Mouse (Mus musculus) bone marrow macrophage, adult 2 months (primary cell): Measurements from ENCODE around the gene Tepp. TPM values are rescaled to one million over a fixed set of nuclear protein-coding genes. Genes with fewer than 3 reads are reported as not detected.
A peak's percentile ranks its signal among the peaks of the same experiment; 100 is the strongest.

Source experiments
- H3K27ac ChIP-seq: 2 replicates; pipeline ENCODE4 v1.5.1; 2012; ENCODE audit warnings: low read depth, low read length; ENCODE audit not compliant: insufficient read depth
- H3K4me1 ChIP-seq: 2 replicates; pipeline ENCODE4 v1.6.1; 2012; ENCODE audit warnings: low read length; ENCODE audit not compliant: control insufficient read depth, insufficient read depth
- H3K4me3 ChIP-seq: 2 replicates; pipeline ENCODE4 v1.5.1; 2012; ENCODE audit warnings: mild to moderate bottlenecking, low read length, moderate library complexity; ENCODE audit not compliant: insufficient read depth
- CTCF ChIP-seq: IDR thresholded peaks from 2 replicates; pipeline ENCODE4 v1.5.1; 2012; ENCODE audit warnings: low read depth, mild to moderate bottlenecking, low read length, moderate library complexity
- POLR2A ChIP-seq: IDR thresholded peaks from 2 replicates; pipeline ENCODE4 v1.6.1; 2012; ENCODE audit warnings: mild to moderate bottlenecking, low read depth, low read length, borderline replicate concordance
- polyA plus RNA-seq: library from polyadenylated mRNA; stranded (reverse); fragments of >200 nt; gene quantifications from 2 replicates; pipeline ENCODE4 v1.2.4, GENCODE M21; 2012; ENCODE audit not compliant: missing spikeins, insufficient read depth, insufficient read length

Gene Tepp
- polyA plus RNA-seq, 1 experiment: not detected

GRCm38 (mm10) chr8:95327866-95328465 lies 17.6 kb downstream of the Tepp start:
- Histone ChIP-seq H3K27ac (no peak overlapping the region), H3K4me3 (no peak overlapping the region), H3K4me1 (peaks cover 6% of the 10 kb centered on the region)
- no peak for TF ChIP-seq POLR2A

DNA sequence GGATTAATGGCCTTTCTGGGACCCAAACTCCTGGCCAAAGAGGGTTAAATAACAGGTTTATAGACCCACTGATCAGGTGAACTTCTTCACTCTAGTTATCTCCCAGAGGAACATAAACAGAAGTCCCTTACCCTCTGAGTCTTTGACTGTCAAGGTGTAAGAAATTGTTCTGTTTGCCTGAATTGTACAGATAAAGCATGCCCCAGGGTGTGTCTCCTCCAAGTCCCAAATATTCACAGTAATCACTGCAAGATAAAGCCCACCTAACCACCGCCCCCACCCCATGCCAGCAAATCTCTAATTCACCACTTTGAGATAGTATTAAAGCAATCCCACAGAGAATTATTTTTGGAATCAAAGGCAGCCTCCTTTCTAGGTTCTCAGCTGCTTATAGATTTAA lies 20.0 kb downstream of the Tepp start:
- peak overlapping the region; percentile 100 for H3K4me3 ChIP-seq
- TF ChIP-seq CTCF: no peak
- no peak for TF ChIP-seq POLR2A
- no peak overlapping the region for H3K27ac ChIP-seq
- peaks cover 11% of the 10 kb centered on the region for H3K4me1 ChIP-seq

DNA sequence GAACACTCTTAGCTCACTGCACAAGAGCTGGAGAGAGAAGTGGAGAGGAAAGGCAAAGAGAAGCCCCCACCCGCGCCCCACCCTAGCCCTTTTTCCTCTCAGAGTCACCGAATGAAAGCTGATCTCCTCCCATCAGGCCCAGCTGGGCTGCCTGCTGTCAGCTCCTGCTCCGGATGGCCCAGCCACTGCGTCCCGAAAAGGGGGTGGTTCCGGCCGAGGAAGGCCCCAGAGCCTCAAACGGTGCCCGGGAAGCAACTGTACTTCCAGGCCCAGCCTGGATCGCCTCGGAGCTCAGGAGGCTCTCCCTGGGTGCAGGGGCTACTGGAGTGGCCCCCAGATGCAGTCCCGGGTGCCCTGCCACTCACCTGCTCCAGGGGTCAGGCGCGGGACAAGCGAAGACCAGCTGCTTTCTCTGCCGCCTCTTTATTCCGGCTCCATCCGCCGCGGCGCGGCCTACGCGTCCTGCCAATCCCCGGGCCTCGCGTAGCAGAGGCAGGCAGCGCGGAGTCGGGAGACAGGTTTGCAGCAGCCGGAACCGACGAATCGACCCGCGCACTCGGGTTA lies 20.9 kb downstream of the Tepp start:
- Histone ChIP-seq H3K27ac (peak overlapping the region; percentile 70), H3K4me3 (peak overlapping the region; percentile 100), H3K4me1 (peaks cover 15% of the 10 kb centered on the region)
- no peak for TF ChIP-seq CTCF

GRCm38 (mm10) chr8:95331720-95332436 lies 21.5 kb downstream of the Tepp start, which contains the start of the genes Zfp319 and Usb1:
Zfp319 (minus strand) TSS chr8:95331950.
Usb1 (plus strand) TSS chr8:95332284.
- H3K27ac ChIP-seq: peak within 1 kb of the TSS; percentile 98
- peaks cover 21% of the 10 kb centered on the region for H3K4me1 ChIP-seq
- TF ChIP-seq CTCF (0 out of 2 replicates have a peak, but pooled peaks have one; percentile 23), POLR2A (peak; percentile 36; the same call in 1 of the 2 replicates)
- H3K4me3 ChIP-seq: peak within 1 kb of the TSS; percentile 100

- H3K27ac ChIP-seq: peak overlapping the region; percentile 98
- TF ChIP-seq CTCF (no peak), POLR2A (no peak)
- H3K4me1 ChIP-seq: peaks cover 21% of the 10 kb centered on the region
- H3K4me3 ChIP-seq: peak overlapping the region; percentile 100
These were observed 22.3 kb downstream of the Tepp start for GRCm38 (mm10) chr8:95332437-95333199.

DNA sequence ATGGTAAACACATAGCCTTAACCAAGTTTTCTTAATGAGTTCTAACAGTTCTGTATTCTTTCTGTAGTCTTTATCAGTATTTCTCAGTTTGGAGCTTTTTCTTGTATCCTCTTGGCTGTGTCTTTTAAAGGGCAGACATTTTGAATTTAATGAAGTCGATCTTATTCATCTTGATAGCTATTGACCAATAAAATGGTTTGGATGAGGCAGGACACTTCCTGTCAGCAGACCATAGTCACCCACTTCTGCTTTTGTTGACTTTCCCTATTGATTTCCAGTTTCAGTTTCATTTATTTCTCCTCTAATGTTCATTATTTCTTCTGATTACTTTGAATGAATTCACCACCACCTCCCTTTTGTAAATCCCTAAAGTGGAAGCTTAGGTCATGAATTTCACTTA lies 25.3 kb downstream of the Tepp start:
- H3K4me1 ChIP-seq: peaks cover 17% of the 10 kb centered on the region
- H3K27ac ChIP-seq: peak overlapping the region; percentile 76
- TF ChIP-seq CTCF (no peak), POLR2A (no peak)
- H3K4me3 ChIP-seq: peak overlapping the region; percentile 31; the same call in 1 of the 2 replicates

DNA sequence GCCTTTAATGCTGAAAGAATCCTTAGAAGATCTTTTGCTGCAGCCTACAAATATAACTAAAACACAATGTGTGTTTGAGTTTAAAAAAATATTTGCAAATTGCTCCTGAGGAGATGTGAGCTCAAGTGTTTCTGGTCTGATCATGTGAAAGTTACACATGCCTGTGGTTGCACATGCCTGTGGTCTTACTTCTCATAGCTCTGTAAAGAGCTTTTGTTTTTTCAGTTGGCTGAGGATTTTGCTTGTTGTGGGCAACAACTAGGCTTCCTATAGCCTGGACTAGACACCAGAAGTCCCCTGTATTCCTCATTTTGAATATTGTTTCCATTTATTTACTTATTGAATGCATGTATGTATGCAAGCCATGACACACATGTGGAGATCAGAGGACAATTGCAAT lies 26.0 kb downstream of the Tepp start:
- H3K4me1 ChIP-seq: peaks cover 17% of the 10 kb centered on the region
- H3K4me3 ChIP-seq: peak overlapping the region; percentile 31
- TF ChIP-seq CTCF (no peak), POLR2A (no peak)
- peak overlapping the region; percentile 76 for H3K27ac ChIP-seq

- no peak overlapping the region for H3K27ac ChIP-seq
- peaks cover 1% of the 10 kb centered on the region for H3K4me1 ChIP-seq
- TF ChIP-seq CTCF (no peak), POLR2A (no peak)
- H3K4me3 ChIP-seq: no peak overlapping the region
These were observed 31.4 kb downstream of the Tepp start for GRCm38 (mm10) chr8:95341721-95342120.

DNA sequence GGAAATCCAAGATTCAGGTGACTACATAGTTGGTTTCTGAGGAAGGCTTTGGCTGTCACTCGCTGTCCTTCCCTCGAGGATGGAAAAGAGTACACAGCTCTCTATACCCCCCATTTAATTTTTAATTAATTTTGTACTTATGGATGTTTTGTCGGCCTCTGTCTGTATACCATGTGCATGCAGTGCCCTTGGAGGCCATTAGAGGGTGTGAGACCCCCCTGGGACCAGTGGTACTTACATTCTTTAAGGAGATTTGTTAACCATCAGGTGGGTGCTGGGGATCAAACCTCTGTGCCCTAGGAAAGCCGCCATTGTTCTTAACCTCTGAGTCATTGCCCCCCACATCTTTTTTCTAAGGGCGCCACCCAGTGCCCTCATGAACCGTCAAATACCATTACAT lies 34.3 kb downstream of the Tepp start:
- Histone ChIP-seq H3K4me1 (peaks cover 14% of the 10 kb centered on the region), H3K4me3 (no peak overlapping the region), H3K27ac (no peak overlapping the region)
- TF ChIP-seq CTCF (no peak), POLR2A (no peak)
